Mouse (Mus musculus) CH12.LX (cell line): ENCODE results near the gene Tmtc1.

Source experiments
- CHD2 ChIP-seq: IDR thresholded peaks from 2 replicates; pipeline ENCODE4 v1.6.1; 2011; ENCODE audit warnings: low read length, improper control_type of control experiment
- CTCF ChIP-seq, 2 experiments: IDR thresholded peaks in 1 of 2; conservative IDR thresholded peaks in 1 of 2; 2 replicates each; pipeline ENCODE4 v1.5.1; 2011 to 2012; ENCODE audit warnings: low read depth in 2 of 2, low read length in 2 of 2, improper control_type of control experiment in 1 of 2, inconsistent platforms in 1 of 2, mild to moderate bottlenecking in 1 of 2, moderate library complexity in 1 of 2
- EP300 ChIP-seq: IDR thresholded peaks from 2 replicates; pipeline ENCODE4 v1.6.1; 2011; ENCODE audit warnings: low read length, improper control_type of control experiment
- JUND ChIP-seq: conservative IDR thresholded peaks from 2 replicates; pipeline ENCODE4 v1.6.1; 2011; ENCODE audit warnings: low read depth, low read length, improper control_type of control experiment
- NRF1 ChIP-seq: IDR thresholded peaks from 2 replicates; pipeline ENCODE4 v1.6.1; 2014; ENCODE audit warnings: low read depth, mild to moderate bottlenecking, inconsistent platforms, low read length, improper control_type of control experiment, moderate library complexity
- POLR2A ChIP-seq: IDR thresholded peaks from 2 replicates; pipeline ENCODE4 v1.6.1; 2011; ENCODE audit warnings: low read depth, mild to moderate bottlenecking, improper control_type of control experiment, low read length
- POLR2AphosphoS2 ChIP-seq: IDR thresholded peaks from 2 replicates; pipeline ENCODE4 v1.6.1; 2011; ENCODE audit warnings: low read depth, low read length, improper control_type of control experiment
- TCF12 ChIP-seq: IDR thresholded peaks from 2 replicates; pipeline ENCODE4 v1.6.1; 2014; ENCODE audit warnings: low read depth, mild to moderate bottlenecking, inconsistent platforms, low read length, improper control_type of control experiment
- UBTF ChIP-seq: IDR thresholded peaks from 2 replicates; pipeline ENCODE4 v1.6.1; 2012; ENCODE audit warnings: low read depth, mild to moderate bottlenecking, inconsistent platforms, low read length, improper control_type of control experiment, moderate library complexity
- USF1 ChIP-seq: IDR thresholded peaks from 2 replicates; pipeline ENCODE4 v1.6.1; 2014; ENCODE audit warnings: low read depth, mild to moderate bottlenecking, inconsistent platforms, low read length, improper control_type of control experiment
- ZC3H11A ChIP-seq: IDR thresholded peaks from 2 replicates; pipeline ENCODE4 v1.6.1; 2012; ENCODE audit warnings: low read depth, mild to moderate bottlenecking, inconsistent platforms, low read length, improper control_type of control experiment
- ZKSCAN1 ChIP-seq: IDR thresholded peaks from 2 replicates; pipeline ENCODE4 v1.6.1; 2012; ENCODE audit warnings: low read depth, inconsistent platforms, low read length, improper control_type of control experiment, borderline replicate concordance
- ZMIZ1 ChIP-seq: IDR thresholded peaks from 2 replicates; pipeline ENCODE4 v1.6.1; 2012; ENCODE audit warnings: low read depth, mild to moderate bottlenecking, inconsistent platforms, low read length, improper control_type of control experiment

- TF ChIP-seq POLR2A: no peak
- no peak for TF ChIP-seq TCF12
- TF ChIP-seq ZC3H11A: no peak
- no peak for TF ChIP-seq ZKSCAN1
- TF ChIP-seq USF1: no peak
- no peak for TF ChIP-seq CTCF (conservative IDR thresholded peaks at IDR 0.05 in 1 of 2, IDR thresholded peaks at IDR 0.05 in 1 of 2; ENCODE audit: low read depth in 2 of 2, low read length in 2 of 2)
- TF ChIP-seq CHD2: no peak
- TF ChIP-seq NRF1: no peak
- TF ChIP-seq ZMIZ1: no peak
- no peak for TF ChIP-seq EP300
- no peak for TF ChIP-seq POLR2AphosphoS2
- no peak for TF ChIP-seq JUND
- TF ChIP-seq UBTF: no peak
Observed at GRCm38 (mm10) chr6:148276418-148276817, 167.8 kb downstream of the Tmtc1 start.
